Mouse (Mus musculus) T-helper 2 cell (primary cell): ENCODE data around the gene Pilra.

Experiments used
- in situ Hi-C: fragments of 300-600 bp; cut with MboI, MseI; formaldehyde crosslinking; loops from one replicate; pipeline ENCODE4 v1.15.1; 2025; ENCODE audit warnings: high pct_unique_total_duplicates

Pilra gene

GRCm38 (mm10) chr5:137823455-137824045 lies 12.5 kb downstream of the Pilra start:
- in situ Hi-C loops: no loop called here

DNA sequence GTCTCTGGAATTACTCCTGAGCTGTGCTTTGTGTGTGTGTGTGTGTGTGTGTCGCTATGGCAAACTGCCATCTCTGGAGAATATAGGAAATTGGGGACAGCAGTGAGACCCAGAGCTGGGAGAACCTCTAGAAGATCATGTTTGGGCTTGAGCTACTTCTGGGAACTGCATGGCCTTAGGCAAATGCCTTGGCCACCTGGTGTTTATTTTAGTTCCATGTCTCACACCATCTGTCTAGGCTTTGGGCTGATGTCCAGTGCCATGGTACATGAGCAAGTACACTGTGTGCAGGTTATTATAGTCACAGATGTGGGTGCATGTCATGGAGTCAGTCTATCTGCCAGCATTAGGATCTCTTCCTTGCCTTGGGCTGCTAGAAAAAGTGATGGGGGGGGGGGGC lies 13.5 kb downstream of the Pilra start:
- in situ Hi-C loops: no loop called here

DNA sequence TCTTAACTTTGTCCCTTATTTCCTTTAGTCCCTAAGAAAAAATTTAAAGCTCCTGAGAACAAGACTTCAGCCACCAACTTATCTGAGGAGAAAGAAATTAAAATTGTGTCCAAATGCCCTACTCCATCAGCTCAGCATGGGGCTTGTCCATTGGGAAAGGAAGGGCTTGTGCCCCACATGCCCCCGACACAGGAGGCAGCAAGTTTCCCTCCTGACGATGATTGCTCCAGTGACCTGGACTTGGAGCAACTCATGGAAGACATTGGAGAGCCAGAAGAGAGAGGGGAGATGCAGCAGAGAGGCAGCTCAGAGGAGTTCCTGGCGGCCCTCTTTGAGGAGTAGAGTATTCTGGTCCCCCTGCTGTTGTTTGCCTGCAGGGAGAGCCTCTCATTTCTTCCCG lies 14.0 kb downstream of the Pilra start:
- in situ Hi-C loops: no loop called here

GRCm38 (mm10) chr5:137817466-137818222 lies 18.4 kb downstream of the Pilra start:
- in situ Hi-C loops: loop anchor here (10.0 kb wide), 1 partner anchor 817 kb away; no protein-coding TSS in a partner anchor

DNA sequence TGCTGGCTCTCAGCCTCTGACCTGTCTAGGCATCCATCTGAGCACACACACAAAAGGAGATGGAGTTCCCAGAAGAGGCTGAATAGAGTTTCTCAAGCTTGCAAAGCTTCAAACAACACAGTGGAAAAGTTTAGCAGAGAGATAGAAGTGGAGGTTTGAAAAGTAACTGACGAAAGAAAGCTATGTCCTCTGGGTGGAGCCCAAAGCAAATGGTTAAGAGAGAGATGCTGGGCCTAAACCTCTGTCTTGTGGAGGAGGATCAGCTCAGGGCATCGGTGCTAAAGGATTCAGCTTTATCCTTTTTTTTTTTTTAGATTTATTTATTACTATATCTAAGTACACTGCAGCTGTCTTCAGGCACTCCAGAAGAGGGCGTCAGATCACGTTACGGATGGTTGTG lies 27.8 kb downstream of the Pilra start:
- in situ Hi-C loops: no loop called here

- in situ Hi-C loops: no loop called here
Observed at GRCm38 (mm10) chr5:137806158-137806557, 29.9 kb downstream of the Pilra start.

DNA sequence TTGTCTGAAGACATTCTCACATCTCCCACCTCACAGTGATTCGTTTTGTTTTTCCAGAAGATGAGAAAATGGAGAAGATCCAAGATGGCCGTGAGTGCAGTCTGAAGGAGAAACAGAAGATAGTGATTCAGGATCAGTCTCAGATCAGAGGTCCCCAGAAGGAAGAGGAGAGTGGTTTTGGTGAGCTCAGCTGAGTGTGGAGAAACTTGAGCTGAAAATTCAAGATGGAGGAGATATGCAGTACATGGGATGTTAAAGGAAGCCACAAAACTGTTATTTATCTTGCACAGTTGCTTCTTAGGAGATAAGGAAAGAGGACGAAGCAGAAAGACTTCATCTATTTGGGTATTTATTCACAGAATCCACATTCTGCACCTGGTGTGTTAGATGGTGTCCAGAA lies 35.2 kb downstream of the Pilra start:
- in situ Hi-C loops: no loop called here

GRCm38 (mm10) chr5:137796606-137797005 lies 39.5 kb downstream of the Pilra start:
- in situ Hi-C loops: loop anchor here (5.0 kb wide), 1 partner anchor 76 kb away; the partner anchor contains the start of gene Pilrb2

- in situ Hi-C loops: no loop called here
Observed at GRCm38 (mm10) chr5:137791553-137791952, 44.5 kb downstream of the Pilra start.

DNA sequence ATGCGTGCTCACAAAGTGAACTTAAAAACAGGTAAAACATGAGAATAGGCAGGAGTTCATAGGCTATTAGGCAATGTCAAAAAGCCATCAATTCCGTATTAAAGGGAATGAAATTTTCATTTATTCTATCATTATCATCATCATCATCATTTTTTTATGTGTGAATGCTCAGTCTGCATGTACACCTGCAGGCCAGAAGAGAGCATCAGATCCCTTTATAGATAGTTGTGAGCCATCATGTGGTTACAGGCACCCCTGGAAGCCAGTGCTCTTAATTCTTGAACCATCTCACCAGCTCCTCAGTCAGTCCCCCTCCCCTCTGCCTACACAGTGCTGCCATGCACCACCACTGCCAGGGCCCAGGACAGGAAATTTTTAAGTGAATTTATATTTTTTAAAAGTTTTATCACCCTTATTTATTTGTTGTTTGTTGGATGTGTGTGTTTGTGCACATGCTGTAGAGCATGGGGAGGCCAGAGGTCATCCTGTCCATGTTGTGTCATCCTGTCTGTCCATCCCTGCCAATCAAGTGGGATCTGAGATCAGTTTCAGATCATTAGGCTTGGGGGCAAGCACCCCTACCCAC lies 47.0 kb downstream of the Pilra start:
- in situ Hi-C loops: no loop called here

- in situ Hi-C loops: no loop called here
Observed at GRCm38 (mm10) chr5:137788171-137788570, 47.9 kb downstream of the Pilra start.

DNA sequence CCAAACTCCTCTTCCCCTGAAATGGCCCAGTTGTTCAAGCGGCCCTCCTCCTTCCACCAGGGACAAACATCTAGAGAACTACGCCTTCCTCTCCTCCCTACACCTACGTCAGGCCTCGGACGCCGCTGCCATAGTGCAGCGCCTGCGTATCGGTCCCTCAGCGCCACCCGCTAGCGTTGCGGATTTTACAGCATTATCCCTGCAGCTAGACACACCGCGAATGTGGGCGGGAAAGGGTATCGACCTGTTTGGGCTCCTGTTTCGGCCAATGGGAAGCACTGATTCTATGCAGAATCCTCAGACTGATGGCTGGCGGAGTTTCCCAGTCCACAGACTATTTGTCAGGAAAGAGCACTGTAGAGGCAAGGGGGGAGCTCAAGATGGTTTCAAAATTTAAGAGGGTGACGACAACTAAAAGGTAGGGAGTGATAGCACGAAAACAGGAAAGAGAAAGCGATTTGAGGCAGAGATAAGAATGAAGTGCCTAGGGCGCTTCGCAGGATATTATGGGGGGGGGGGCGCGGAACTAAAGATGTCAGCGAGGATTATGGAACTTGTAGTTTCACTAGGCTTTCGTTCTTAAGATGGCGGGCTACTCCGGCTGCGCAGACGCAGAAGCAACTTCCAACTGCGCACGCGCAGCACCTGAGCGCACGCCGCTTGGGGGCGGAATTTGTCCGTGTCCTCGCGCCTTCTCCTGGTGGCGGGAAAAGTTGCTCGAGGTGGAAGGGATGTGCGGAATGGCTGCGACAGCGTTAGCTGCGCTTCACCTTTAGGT lies 48.7 kb downstream of the Pilra start, which contains the start of the genes Mepce and Zcwpw1:
TSS of gene Mepce (minus strand) at position 505 of the 778 bp plus-strand sequence.
TSS of gene Zcwpw1 (plus strand) at position 648 of the 778 bp plus-strand sequence.
- in situ Hi-C loops: no loop called here

- in situ Hi-C loops: no loop called here
Observed at GRCm38 (mm10) chr5:137786109-137786942, 49.8 kb downstream of the Pilra start.

DNA sequence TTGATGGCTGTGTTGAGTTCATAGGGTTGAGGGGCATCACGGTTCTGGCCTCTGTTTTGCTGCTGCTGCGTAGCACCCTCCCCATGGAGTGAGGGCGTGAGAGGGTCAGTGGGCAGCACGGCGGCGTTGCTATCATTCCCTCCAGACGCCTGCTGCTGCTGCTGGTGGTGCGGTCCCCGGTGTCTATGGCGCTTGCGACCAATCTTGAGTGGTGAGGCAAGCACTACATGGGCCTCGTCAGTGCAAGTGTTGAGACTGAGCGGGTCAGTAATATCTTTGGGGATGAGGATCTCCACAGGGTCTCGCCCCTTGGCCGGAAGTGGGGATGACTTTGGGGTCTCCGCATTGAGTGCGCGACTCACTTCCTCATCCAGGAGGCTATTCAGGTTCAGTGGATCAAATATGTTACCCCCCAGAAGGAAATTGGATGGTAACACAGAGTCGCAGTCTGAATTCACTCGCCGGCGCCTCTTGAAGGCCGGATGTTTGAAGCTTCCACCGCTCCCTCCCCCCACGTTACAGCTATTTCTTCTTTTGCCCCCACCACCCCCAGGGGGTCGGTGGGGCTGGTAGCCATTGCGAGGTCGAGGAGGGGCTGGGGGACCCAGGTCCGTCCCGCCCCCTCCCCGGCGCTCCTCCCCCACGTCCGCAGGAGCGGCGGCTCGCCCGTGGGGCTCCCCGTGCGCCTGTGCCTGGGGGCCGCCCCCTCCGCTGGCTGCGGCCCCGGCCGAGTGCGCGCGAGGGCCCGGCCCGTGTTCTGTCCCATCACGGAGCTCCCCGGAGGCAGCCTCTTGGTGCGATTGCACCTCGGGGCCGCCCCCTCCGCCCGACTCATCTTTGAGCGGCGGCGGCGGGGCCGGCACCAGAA lies 50.7 kb downstream of the Pilra start:
- in situ Hi-C loops: no loop called here

GRCm38 (mm10) chr5:137784546-137784945 lies 51.5 kb downstream of the Pilra start:
- in situ Hi-C loops: no loop called here

DNA sequence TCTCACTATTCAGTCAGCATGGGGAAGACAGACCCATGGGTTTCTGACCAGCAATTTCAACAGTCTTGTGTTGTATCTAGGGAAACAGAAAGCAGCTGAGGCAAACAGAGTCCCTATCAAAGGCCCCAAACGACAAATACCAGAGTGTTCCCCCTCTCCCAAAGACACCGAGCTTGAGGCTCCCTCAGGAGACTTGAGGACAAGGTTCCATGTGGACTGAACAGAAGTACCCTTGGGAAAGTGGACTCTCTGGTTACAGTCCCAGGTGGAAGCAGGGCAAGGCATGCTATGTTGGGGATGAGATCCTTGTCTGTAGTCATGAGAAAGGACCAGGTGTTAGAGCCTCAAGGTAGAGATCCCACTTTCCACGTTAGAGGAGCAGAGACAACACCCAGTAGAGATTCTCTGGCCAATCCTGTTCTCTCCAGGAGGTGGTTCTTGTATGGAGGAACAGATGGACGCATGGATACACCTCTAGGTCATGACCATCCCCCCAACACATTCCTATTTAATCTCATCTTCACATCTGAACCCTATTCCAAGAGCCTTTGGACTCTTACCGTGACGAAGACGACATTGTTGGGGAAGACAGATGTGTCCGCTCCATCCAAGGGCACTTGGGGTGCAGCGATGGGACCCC lies 52.1 kb downstream of the Pilra start:
- in situ Hi-C loops: no loop called here

GRCm38 (mm10) chr5:137782776-137783522 lies 53.1 kb downstream of the Pilra start:
- in situ Hi-C loops: no loop called here

- in situ Hi-C loops: no loop called here
Observed at GRCm38 (mm10) chr5:137781661-137782060, 54.4 kb downstream of the Pilra start.
